Mouse (Mus musculus) brown adipose tissue, adult 24 weeks (tissue): ENCODE data around the gene Gstk1. TPM values are rescaled to one million over a fixed set of nuclear protein-coding genes. Genes with fewer than 3 reads are reported as not detected.

Source experiments
- H3K27ac ChIP-seq: fragments of 200-500 bp; replicated peaks from 2 replicates; pipeline ENCODE4 v1.5.1; 2012; ENCODE audit warnings: low read depth, mild to moderate bottlenecking, low read length
- H3K4me1 ChIP-seq: fragments of 200-500 bp; 2 replicates; pipeline ENCODE4 v1.6.1; 2012; ENCODE audit warnings: low read length, mixed read lengths; ENCODE audit not compliant: control insufficient read depth, insufficient read depth, insufficient read length
- H3K4me3 ChIP-seq: fragments of 200-500 bp; 2 replicates; pipeline ENCODE4 v1.5.1; 2012; ENCODE audit warnings: low read depth, mild to moderate bottlenecking, low read length, moderate library complexity; ENCODE audit not compliant: insufficient read depth
- polyA plus RNA-seq: library from polyadenylated mRNA; stranded (reverse); fragments of >200 nt; gene quantifications from 2 replicates; pipeline ENCODE4 v1.2.4, GENCODE M21; 2012; ENCODE audit not compliant: missing spikeins, insufficient read depth, insufficient read length

The Gstk1 gene
- polyA plus RNA-seq, 1 experiment = 117 TPM

GRCm38 (mm10) chr6:42257303-42257863 lies 11.6 kb downstream of the Gstk1 start:
- Histone ChIP-seq H3K4me3 (no peak overlapping the region), H3K4me1 (no peaks in the 10 kb centered on the region), H3K27ac (no peak overlapping the region)

- Histone ChIP-seq H3K4me3 (no peak overlapping the region), H3K4me1 (no peaks in the 10 kb centered on the region), H3K27ac (no peak overlapping the region)
Measured at GRCm38 (mm10) chr6:42260430-42260829, 14.7 kb downstream of the Gstk1 start.

GRCm38 (mm10) chr6:42261524-42262170 lies 15.9 kb downstream of the Gstk1 start, which contains the start of gene Tmem139:
Gene Tmem139, plus strand, starts transcription at chr6:42261970.
- no peak within 1 kb of the TSS for H3K4me3 ChIP-seq
- H3K4me1 ChIP-seq = peaks cover 3% of the 10 kb centered on the region; the same call in 1 of the 2 replicates
- H3K27ac ChIP-seq = no peak within 1 kb of the TSS

- H3K27ac ChIP-seq = peak within 1 kb of the TSS; percentile 43
- peaks cover 3% of the 10 kb centered on the region; the same call in 1 of the 2 replicates for H3K4me1 ChIP-seq
- peak within 1 kb of the TSS; percentile 82 for H3K4me3 ChIP-seq
Measured at GRCm38 (mm10) chr6:42264626-42265312, 19.0 kb downstream of the Gstk1 start, which contains the start of gene Casp2. Gene Casp2, plus strand, starts transcription at chr6:42264985.

GRCm38 (mm10) chr6:42265391-42266330 lies 19.9 kb downstream of the Gstk1 start:
- peaks cover 3% of the 10 kb centered on the region; the same call in 1 of the 2 replicates for H3K4me1 ChIP-seq
- peak overlapping the region; percentile 43 for H3K27ac ChIP-seq

GRCm38 (mm10) chr6:42270817-42271216 lies 25.1 kb downstream of the Gstk1 start:
- Histone ChIP-seq H3K4me1 (peaks cover 2% of the 10 kb centered on the region; the same call in 1 of the 2 replicates), H3K27ac (no peak overlapping the region), H3K4me3 (no peak overlapping the region)

More at GRCm38 (mm10) chr6:42265391-42266330, 19.9 kb downstream of the Gstk1 start:
- peak overlapping the region; percentile 82 for H3K4me3 ChIP-seq

GRCm38 (mm10) chr6:42276151-42276550 lies 30.4 kb downstream of the Gstk1 start:
- Histone ChIP-seq H3K4me1 (no peaks in the 10 kb centered on the region), H3K27ac (no peak overlapping the region), H3K4me3 (no peak overlapping the region)

- Histone ChIP-seq H3K27ac (no peak overlapping the region), H3K4me3 (no peak overlapping the region), H3K4me1 (no peaks in the 10 kb centered on the region)
Measured at GRCm38 (mm10) chr6:42282865-42283528, 37.3 kb downstream of the Gstk1 start.

- Histone ChIP-seq H3K4me1 (no peaks in the 10 kb centered on the region), H3K4me3 (no peak within 1 kb of the TSS), H3K27ac (no peak within 1 kb of the TSS)
Measured at GRCm38 (mm10) chr6:42286448-42286847, 40.7 kb downstream of the Gstk1 start, which contains the start of gene Clcn1. Gene Clcn1, plus strand, starts transcription at chr6:42286685.

GRCm38 (mm10) chr6:42287562-42287961 lies 41.8 kb downstream of the Gstk1 start:
- H3K4me1 ChIP-seq = no peaks in the 10 kb centered on the region
- no peak overlapping the region for H3K4me3 ChIP-seq
- H3K27ac ChIP-seq = no peak overlapping the region

- Histone ChIP-seq H3K4me3 (no peak overlapping the region), H3K27ac (no peak overlapping the region), H3K4me1 (no peaks in the 10 kb centered on the region; the same call in 1 of the 2 replicates)
Measured at GRCm38 (mm10) chr6:42293327-42293726, 47.6 kb downstream of the Gstk1 start.

GRCm38 (mm10) chr6:42295549-42296094 lies 49.9 kb downstream of the Gstk1 start:
- Histone ChIP-seq H3K27ac (no peak overlapping the region), H3K4me1 (no peaks in the 10 kb centered on the region; the same call in 1 of the 2 replicates), H3K4me3 (no peak overlapping the region)

- Histone ChIP-seq H3K4me1 (no peaks in the 10 kb centered on the region; the same call in 1 of the 2 replicates), H3K4me3 (no peak overlapping the region), H3K27ac (no peak overlapping the region)
Measured at GRCm38 (mm10) chr6:42299362-42299761, 53.6 kb downstream of the Gstk1 start.
